Mouse (Mus musculus) embryonic fibroblast, embryonic 13.5 days (primary cell): ENCODE data around the gene Dda1.

Source experiments
- CTCF ChIP-seq: IDR thresholded peaks from 2 replicates; pipeline ENCODE4 v1.5.1; 2011; ENCODE audit warnings: mild to moderate bottlenecking, control low read depth, low read length, moderate library complexity, borderline replicate concordance; ENCODE audit not compliant: insufficient read depth
- POLR2A ChIP-seq: IDR thresholded peaks from 2 replicates; pipeline ENCODE4 v1.6.1; 2011; ENCODE audit warnings: low read depth, mild to moderate bottlenecking, control low read depth, low read length, moderate library complexity

GRCm38 (mm10) chr8:71478943-71479342, 9.9 kb downstream of the Dda1 start:
- no peak for TF ChIP-seq POLR2A
- no peak for TF ChIP-seq CTCF
